Mouse (Mus musculus) liver, adult 2 months (tissue): ENCODE data around the gene Cercam.

Experiments used
- CTCF ChIP-seq: fragments of 200-500 bp; IDR thresholded peaks from 2 replicates; pipeline ENCODE4 v1.5.1; 2011; ENCODE audit warnings: low read depth, low read length, control low read depth
- POLR2A ChIP-seq: fragments of 200-500 bp; IDR thresholded peaks from 2 replicates; pipeline ENCODE4 v1.6.1; 2011; ENCODE audit warnings: low read length, control low read depth; ENCODE audit not compliant: insufficient read depth; ENCODE audit errors: extremely low read depth

GRCm38 (mm10) chr2:29922011-29922410 lies 53.0 kb downstream of the Cercam start:
- TF ChIP-seq CTCF (no peak), POLR2A (no peak)
